Mouse (Mus musculus) adrenal gland, postnatal 10 days (tissue): ENCODE measurements at regions not wholly inside any gene's neighbourhood (a gene's known extent, or its start where the extent isn't known, plus 50 kb on each side); places are given as distances from the start of the nearest gene placed in this dataset.

Experiments used
- DNase-seq: peaks from one replicate; pipeline ENCODE4 v3.0.0; 2021; ENCODE audit warnings: mixed read lengths

DNA sequence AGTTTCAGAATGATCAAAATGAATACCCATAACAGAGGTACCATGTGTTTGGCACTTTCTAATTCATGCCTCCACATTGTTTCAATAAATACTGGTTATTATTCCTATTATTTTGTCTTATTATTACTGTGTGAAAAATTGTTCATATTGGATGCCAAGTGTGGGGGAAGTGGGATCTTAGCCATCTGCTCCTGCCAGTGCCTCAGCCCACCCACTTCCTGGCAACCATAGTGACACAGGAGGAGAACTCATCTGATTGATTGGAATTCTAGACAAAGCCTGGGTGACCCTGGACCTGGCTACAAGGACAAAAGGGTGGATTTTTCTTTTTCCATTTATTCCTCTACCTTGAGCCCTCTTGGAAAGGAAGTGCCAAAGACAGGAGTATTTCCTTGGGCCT lies 2886.8 kb upstream of the Lrrc6 start:
- peak; percentile 1 for DNase-seq

- no peak for DNase-seq
These were observed 2864.7 kb upstream of the Lrrc6 start for GRCm38 (mm10) chr15:69365440-69365839.

GRCm38 (mm10) chr15:69350053-69350739 lies 2849.5 kb upstream of the Lrrc6 start:
- no peak for DNase-seq

GRCm38 (mm10) chr15:69346065-69346464 lies 2845.4 kb upstream of the Lrrc6 start:
- no peak for DNase-seq

- DNase-seq, result no peak
These were observed 2842.0 kb upstream of the Lrrc6 start for GRCm38 (mm10) chr15:69342759-69343158.

- no peak for DNase-seq
These were observed 2835.8 kb upstream of the Lrrc6 start for GRCm38 (mm10) chr15:69336491-69336890.

DNA sequence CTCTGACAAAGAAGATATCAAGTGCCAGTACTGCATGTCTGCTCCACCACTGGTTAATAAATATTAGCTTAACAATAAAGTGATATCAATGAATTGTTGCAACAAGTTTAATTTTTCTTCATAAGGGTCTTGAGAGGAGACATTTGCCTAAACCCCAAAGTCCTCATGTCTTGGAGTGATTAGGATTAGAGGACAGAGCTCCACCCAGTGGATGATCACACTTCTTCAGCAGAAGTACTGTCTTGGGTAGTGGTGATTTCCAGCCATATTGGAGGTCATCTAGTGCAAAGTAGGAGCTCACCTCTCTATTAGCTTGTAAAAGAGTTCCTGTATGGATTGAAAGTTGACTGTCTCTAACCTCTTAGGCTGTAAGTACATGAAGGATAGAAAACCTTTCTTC lies 2825.8 kb upstream of the Lrrc6 start:
- DNase-seq, result peak; percentile 13

DNA sequence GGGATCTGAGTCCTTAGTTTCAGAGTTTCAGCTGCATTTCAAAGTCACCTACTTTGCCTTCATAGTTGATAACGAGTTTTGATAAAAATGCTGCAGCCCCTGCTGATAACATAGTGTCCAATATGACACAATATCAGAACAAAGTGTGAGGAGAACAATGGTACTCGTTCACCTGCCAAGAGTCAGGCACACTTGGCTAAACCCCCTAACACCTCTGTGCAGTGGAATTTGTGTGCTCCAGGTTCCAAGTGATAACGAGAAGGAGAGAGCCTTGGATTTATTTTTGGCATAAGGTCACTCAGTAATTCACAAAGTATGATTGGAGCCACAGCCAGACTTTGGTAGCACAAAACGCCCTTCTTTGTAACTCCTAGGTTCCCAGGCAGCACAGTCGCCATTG lies 2802.4 kb upstream of the Lrrc6 start:
- DNase-seq, result no peak

- no peak for DNase-seq
These were observed 2790.6 kb upstream of the Lrrc6 start for GRCm38 (mm10) chr15:69291273-69291672.

DNA sequence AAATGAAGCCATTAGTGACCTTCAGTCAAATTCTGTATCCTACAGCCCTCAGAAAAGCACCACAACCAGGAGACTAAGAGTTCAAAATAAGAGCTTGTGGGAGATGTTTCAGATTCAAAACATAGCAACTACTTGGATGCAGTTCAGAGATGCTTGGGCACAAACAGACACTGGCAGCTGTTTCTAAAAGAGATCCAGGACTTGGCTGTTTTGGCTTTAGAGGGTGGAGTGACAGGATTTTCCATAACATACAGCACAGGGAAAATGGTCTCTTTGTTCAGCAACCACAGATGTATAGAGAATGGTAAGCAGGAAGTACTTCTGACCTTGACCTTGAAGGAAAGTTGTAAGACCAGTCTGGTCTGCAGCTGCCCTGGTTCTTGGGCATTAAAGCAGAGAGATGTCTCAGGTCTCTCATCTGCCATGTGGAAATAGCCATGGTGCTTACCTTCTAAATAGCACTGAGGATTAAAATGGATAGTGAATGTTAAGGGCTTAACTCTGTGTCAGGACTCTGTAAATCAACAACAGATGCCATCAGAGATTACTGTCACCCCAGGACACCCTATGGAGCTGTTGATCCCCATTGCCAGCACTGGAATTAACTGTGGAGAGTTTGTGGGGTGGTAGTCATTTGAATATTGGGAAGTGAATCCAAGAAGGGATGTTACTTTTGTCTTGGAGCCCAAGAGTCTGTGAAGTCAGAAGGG lies 2775.0 kb upstream of the Lrrc6 start:
- no peak for DNase-seq

DNA sequence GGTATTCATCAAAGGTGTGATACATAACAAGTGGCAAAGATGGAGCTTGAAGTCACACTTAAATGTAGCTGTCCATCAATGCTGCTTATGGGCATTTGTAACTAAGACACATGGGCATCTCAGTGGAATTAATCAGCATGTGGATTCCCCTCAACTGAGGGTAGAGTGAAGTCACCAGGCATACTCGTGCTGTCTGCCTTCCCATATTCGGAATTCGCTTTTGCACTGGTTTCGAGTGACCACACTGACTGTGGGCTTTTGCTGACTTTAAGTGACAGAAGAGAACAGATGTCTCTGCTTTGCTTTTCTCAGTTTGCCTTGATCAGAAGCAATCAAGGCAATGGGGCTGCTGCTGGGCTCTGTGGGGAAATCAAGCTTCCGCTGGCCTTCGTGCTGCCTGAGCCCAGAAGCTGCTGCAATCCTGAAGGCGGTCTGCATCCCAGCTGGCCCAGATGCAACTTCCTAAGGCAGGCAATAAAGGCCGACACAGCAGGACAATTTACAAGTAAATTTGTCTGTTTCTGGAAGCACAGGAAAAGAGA lies 2773.6 kb upstream of the Lrrc6 start:
- DNase-seq, result no peak

DNA sequence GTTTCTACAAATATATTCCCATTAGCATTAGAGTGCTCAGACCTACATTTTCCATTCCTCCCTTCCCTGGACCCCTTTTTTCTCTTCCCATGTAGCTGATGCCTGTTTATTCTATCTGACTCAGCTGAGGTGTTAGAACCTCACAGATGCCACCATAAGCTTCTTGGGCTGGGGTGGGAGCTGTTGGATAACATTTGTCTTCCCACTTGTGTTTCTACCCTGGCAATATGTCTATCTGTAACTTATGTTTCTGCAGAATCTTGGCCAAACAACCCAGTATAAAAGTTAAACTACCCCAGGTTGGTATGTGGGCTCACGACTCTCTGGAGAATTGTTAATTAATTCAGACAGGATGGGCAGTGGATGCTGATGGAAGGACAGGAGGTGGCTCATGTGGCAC lies 2772.8 kb upstream of the Lrrc6 start:
- DNase-seq, result no peak

DNA sequence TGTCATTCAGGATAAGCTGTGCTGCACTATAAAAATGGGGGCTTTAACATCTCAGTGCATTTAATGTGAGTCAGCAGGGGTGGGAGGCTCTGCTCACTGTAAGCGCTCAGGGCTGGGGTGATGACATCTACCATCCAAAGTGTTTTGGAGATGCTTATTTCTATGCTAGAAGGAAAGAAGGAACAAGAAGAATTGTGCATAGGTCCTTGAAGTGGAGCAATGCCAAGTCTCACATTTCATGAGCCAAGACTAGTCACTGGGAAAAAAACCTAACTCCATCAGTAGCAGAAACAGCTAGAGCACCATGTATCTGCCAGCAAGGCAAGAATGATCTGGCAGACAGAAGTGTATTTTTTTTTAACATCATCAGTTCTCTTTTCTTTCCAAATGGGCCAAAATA lies 2761.2 kb upstream of the Lrrc6 start:
- no peak for DNase-seq

DNA sequence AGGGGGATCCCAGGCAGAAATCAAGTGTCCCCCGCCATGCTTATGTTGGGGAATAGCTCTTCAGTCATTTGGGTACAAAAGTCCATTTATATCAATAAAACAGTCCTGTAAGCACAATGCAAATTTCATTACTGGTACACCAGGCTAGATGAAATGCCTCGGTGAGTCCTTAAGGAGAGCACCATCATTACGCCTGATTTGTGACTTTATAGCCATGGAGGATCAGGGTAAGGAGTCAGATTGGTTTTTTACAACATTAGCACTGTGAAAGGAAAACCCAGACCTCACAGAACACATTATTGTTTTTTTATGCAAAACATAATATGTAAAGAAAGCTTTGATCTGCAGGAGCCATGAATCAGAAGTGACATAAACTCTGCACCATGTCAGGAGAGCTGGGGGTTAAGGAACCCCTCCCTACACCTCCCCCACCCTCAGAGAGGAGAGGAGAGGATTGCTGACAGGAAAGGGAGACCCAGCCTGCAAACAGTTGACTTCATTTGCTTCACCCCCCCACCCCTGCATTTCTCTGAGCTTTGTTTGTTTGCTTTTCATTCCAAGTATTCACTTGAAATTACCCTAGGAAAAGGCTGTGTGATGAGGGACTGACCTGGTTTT lies 2756.6 kb upstream of the Lrrc6 start:
- no peak for DNase-seq

DNA sequence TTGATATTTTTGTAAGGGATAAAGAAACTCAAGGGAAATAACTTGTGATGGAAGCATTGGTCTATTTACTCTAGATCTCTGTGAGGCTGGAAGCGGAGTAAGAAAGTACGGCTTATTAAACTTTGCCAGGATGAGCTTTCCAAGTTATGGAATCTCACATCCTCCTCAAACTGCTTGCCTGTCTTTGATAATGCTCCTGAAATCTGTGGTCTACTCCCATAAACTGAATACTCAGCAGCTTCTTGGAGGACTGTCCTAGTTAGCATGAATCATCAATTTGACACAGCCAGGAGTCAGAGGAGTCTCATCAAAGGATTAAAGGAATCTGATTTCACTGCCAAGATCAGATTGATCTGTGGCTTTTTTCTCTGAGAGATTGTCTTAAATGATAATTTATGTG lies 2753.0 kb upstream of the Lrrc6 start:
- DNase-seq, result no peak

GRCm38 (mm10) chr15:69252095-69252494 lies 2751.4 kb upstream of the Lrrc6 start:
- no peak for DNase-seq

GRCm38 (mm10) chr15:69246190-69246966 lies 2745.7 kb upstream of the Lrrc6 start:
- DNase-seq, result no peak

GRCm38 (mm10) chr15:69235271-69235670 lies 2734.6 kb upstream of the Lrrc6 start:
- DNase-seq, result no peak

DNA sequence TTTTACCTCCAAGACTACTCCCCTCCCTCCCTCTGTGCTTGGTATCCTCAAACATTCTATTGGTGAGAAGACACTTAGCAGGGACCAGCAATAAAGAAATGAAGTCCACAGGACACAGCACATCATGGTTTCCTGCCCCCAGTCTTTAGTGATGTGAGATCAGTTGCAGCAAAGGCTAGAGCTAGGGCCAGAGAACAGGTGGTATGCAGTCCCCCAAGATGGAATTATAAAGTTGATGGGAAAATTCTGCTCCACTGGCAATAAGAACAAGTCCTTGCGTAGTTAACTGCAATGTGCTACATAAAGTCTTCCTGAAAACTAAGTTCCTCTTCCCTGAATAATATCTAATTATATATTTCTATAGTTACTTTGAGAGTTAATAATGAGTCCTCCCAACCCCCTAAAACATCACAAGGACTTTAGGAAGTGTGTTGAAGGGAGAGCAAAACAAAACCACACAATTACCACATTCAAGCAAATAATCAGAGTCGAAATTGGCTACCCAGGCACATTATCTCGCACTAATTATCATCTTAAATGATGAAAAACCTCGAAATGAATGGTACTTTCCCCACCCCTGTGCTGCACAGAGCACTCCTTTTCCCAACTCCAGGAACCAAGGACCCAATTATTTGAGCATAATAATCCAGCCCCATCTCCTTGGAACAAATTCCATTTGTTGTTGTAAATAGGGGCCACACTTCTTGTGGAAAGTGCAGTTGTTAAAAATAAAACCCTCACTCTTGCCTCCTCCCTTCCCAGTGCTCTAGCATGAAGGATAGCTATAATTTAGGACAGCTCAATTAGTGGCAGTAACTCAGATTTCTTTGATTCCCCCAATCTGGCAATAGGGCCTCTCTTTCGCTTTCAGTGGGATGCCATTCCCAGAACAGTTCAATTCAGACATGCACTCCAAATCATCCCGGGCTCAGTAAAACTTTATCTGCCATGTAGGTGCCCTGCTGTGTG lies 2724.2 kb upstream of the Lrrc6 start:
- no peak for DNase-seq

GRCm38 (mm10) chr15:69223411-69223810 lies 2722.7 kb upstream of the Lrrc6 start:
- DNase-seq, result no peak

- DNase-seq, result no peak
These were observed 2721.7 kb upstream of the Lrrc6 start for GRCm38 (mm10) chr15:69222391-69222790.
